7 mouse cellular contexts compared by ENCODE assay signal in the genomic region with DNA sequence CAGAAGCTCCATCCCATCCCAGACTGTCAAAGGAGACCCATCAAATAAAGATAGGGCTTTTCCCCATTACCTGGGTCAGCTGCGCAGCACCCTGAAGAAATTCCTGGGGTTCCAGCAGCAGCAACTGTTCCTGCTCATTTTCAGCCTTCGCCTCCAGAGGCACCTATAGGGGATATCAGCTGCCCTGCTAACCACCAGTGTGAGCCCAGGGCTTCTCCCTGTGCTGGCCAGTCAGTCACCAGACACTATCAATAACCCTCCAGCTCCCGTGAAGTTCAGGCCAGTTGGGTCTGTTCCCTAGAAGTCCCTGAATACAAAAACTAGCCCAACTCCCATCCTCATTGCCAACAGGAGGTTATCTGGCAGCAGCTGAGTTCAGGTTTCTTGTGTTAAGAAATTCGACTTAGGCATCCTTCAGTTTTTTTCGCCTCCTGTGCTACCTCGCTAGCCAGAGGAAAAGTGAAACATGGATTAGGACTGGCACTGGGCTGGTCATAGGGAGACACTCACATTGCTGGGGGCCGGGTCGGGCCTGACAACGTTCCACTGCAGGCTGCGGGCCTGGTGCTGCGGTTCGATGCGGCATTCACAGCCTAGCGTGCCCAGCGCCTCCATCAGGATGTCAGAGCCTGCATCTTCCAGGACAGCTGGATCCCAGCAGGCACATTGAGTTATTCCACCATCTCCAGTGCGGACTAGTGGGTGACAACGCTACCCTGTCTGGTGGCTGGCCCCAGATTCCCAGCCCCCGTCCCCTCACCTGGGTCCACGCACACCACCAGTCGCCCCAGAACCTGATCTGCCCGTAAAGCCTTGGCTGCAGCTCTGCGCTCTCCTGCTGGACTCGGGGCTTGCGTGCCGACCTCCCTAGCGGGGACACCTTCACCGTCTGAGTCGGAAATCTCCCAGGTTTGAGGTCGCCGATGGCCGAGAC. TPM values are rescaled to one million over a fixed set of nuclear protein-coding genes. Genes with fewer than 3 reads are reported as not detected.
A peak's percentile ranks its signal among the peaks of the same experiment; 100 is the strongest.
DNase-seq lines count a peak whose midpoint lies in the region; ATAC-seq and TF ChIP-seq lines count a peak whose summit lies in the region.

No protein-coding gene starts in this region.

- H3K27ac ChIP-seq in brown adipose tissue, adult 24 weeks (replicated peaks; ENCODE audit: low read depth, low read length) = peak overlapping the region; percentile 76
- H3K27ac ChIP-seq in heart, postnatal 0 days (ENCODE audit: low read depth) = peak overlapping the region; percentile 83

- peak overlapping the region; percentile 91 for H3K4me3 ChIP-seq in lung, adult 2 months (replicated peaks; ENCODE audit: extremely low read depth, low read depth, low read length)
- peak overlapping the region; percentile 88 for H3K4me3 ChIP-seq in brown adipose tissue, adult 24 weeks (ENCODE audit: insufficient read depth, low read depth, low read length)
- H3K4me3 ChIP-seq in heart, postnatal 0 days (ENCODE audit: low read depth, low read length) = peak overlapping the region; percentile 71
- peak overlapping the region; percentile 94 for H3K4me3 ChIP-seq in megakaryocyte, embryonic 14.5 days (replicated peaks)

- no peak for TF ChIP-seq EP300 in heart, postnatal 0 days (IDR thresholded peaks at IDR 0.05; ENCODE audit: low read depth)

- no peaks in the 10 kb centered on the region for H3K27me3 ChIP-seq in heart, postnatal 0 days (ENCODE audit: control insufficient read depth, insufficient read depth, low read length)
- no peaks in the 10 kb centered on the region for H3K27me3 ChIP-seq in megakaryocyte, embryonic 14.5 days (replicated peaks)

- no peak for ATAC-seq in heart, postnatal 0 days (ENCODE audit: insufficient read depth, low read depth)

- no peak for DNase-seq in lung, adult 2 months
- no peak for DNase-seq in lung, postnatal 14 days
- DNase-seq in heart, postnatal 0 days (ENCODE audit: low spot score) = no peak
- DNase-seq in frontal cortex, postnatal 36 days (ENCODE audit: low spot score in 2 of 2) = no peak
- DNase-seq in spleen, postnatal 14 days (ENCODE audit: low spot score in 2 of 2) = no peak

- no peak for TF ChIP-seq POLR2A in lung, adult 2 months (IDR thresholded peaks at IDR 0.05; ENCODE audit: borderline replicate concordance, extremely low read depth, low read depth, low read length)

- 10% methylated on average over 31 of the region's 31 CpGs for WGBS in lung, adult 2 months
- WGBS in heart, postnatal 0 days = 9% methylated on average over 31 of the region's 31 CpGs

- H3K9me3 ChIP-seq in heart, postnatal 0 days (replicated peaks; ENCODE audit: control insufficient read depth, low read length) = no peaks in the 10 kb centered on the region
- H3K9me3 ChIP-seq in megakaryocyte, embryonic 14.5 days = no peaks in the 10 kb centered on the region

- H3K36me3 ChIP-seq in heart, postnatal 0 days (replicated peaks; ENCODE audit: control insufficient read depth, insufficient read depth, low read length) = peaks cover 51% of the 10 kb centered on the region
- H3K36me3 ChIP-seq in megakaryocyte, embryonic 14.5 days (replicated peaks; ENCODE audit: low read length) = peaks cover 72% of the 10 kb centered on the region

- peaks cover 16% of the 10 kb centered on the region for H3K4me1 ChIP-seq in lung, adult 2 months (ENCODE audit: control insufficient read depth, insufficient read depth, low read length)
- H3K4me1 ChIP-seq in brown adipose tissue, adult 24 weeks (ENCODE audit: control insufficient read depth, insufficient read depth, insufficient read length, low read length) = peaks cover 6% of the 10 kb centered on the region
- H3K4me1 ChIP-seq in heart, postnatal 0 days (ENCODE audit: control insufficient read depth, insufficient read depth) = peaks cover 20% of the 10 kb centered on the region; the same call in 1 of the 2 replicates
- H3K4me1 ChIP-seq in megakaryocyte, embryonic 14.5 days = peaks cover 77% of the 10 kb centered on the region

- H3K9ac ChIP-seq in heart, postnatal 0 days (replicated peaks; ENCODE audit: low read depth, low read length) = peak overlapping the region; percentile 90

- peak overlapping the region; percentile 97 for H3K4me2 ChIP-seq in heart, postnatal 0 days (ENCODE audit: low read depth, low read length)

- no peak for TF ChIP-seq CTCF in lung, adult 2 months (IDR thresholded peaks at IDR 0.05; ENCODE audit: insufficient read depth, low read length)
- TF ChIP-seq CTCF in heart, postnatal 0 days (IDR thresholded peaks at IDR 0.05; ENCODE audit: low read depth) = no peak

RNA-seq across cellular contexts. Expression of gene Eme2, which starts 0.6 kb away (rescaled TPM):
- polyA plus RNA-seq in lung, adult 2 months (2012; rRNA removed) = 41.1 and 48.0 TPM in 2 replicates
- polyA plus RNA-seq in brown adipose tissue, adult 24 weeks (2012; ENCODE audit: insufficient read depth, insufficient read length, missing spikeins) = 5.9 and 6.6 TPM in 2 replicates
- total RNA-seq in heart, postnatal 0 days (2014; rRNA removed; ENCODE audit: low replicate concordance) = 23.6 and 28.2 TPM in 2 replicates
- 14.8 and 15.5 TPM in 2 replicates for polyA plus RNA-seq in heart, postnatal 0 days (2015; fragmentation: Nextera tagmentation; extraction: Ambion mirVana)
- polyA plus RNA-seq in megakaryocyte, embryonic 14.5 days (2012; ENCODE audit: insufficient read depth, low replicate concordance) = 5.8 and 10.0 TPM in 2 replicates

RNA-seq across cellular contexts. Expression of gene Mrps34, which starts 0.6 kb away (rescaled TPM):
- 100 and 115 TPM in 2 replicates for polyA plus RNA-seq in lung, adult 2 months (2012; rRNA removed)
- 91.7 and 105 TPM in 2 replicates for polyA plus RNA-seq in brown adipose tissue, adult 24 weeks (2012; ENCODE audit: insufficient read depth, insufficient read length, missing spikeins)
- 64.0 and 76.7 TPM in 2 replicates for total RNA-seq in heart, postnatal 0 days (2014; rRNA removed; ENCODE audit: low replicate concordance)
- polyA plus RNA-seq in heart, postnatal 0 days (2015; fragmentation: Nextera tagmentation; extraction: Ambion mirVana) = 135 and 147 TPM in 2 replicates
- polyA plus RNA-seq in megakaryocyte, embryonic 14.5 days (2012; ENCODE audit: insufficient read depth, low replicate concordance) = 75.3 and 168 TPM in 2 replicates

RNA-seq across cellular contexts. Expression of gene Nme3, which starts 2.0 kb away (rescaled TPM):
- polyA plus RNA-seq in lung, adult 2 months (2012; rRNA removed) = 55.8 and 69.4 TPM in 2 replicates
- 26.0 and 28.7 TPM in 2 replicates for polyA plus RNA-seq in brown adipose tissue, adult 24 weeks (2012; ENCODE audit: insufficient read depth, insufficient read length, missing spikeins)
- total RNA-seq in heart, postnatal 0 days (2014; rRNA removed; ENCODE audit: low replicate concordance) = 58.4 and 60.4 TPM in 2 replicates
- 40.8 and 41.1 TPM in 2 replicates for polyA plus RNA-seq in heart, postnatal 0 days (2015; fragmentation: Nextera tagmentation; extraction: Ambion mirVana)
- polyA plus RNA-seq in megakaryocyte, embryonic 14.5 days (2012; ENCODE audit: insufficient read depth, low replicate concordance) = 18.4 TPM in 1 of 2 replicates, not detected in the other

RNA-seq across cellular contexts. Expression of gene Spsb3, which starts 7.9 kb away (rescaled TPM):
- polyA plus RNA-seq in lung, adult 2 months (2012; rRNA removed) = 76.4 and 85.4 TPM in 2 replicates
- 25.6 and 29.9 TPM in 2 replicates for polyA plus RNA-seq in brown adipose tissue, adult 24 weeks (2012; ENCODE audit: insufficient read depth, insufficient read length, missing spikeins)
- total RNA-seq in heart, postnatal 0 days (2014; rRNA removed; ENCODE audit: low replicate concordance) = 53.2 and 74.6 TPM in 2 replicates
- 35.8 and 40.2 TPM in 2 replicates for polyA plus RNA-seq in heart, postnatal 0 days (2015; fragmentation: Nextera tagmentation; extraction: Ambion mirVana)
- 18.7 and 57.4 TPM in 2 replicates for polyA plus RNA-seq in megakaryocyte, embryonic 14.5 days (2012; ENCODE audit: insufficient read depth, low replicate concordance)

RNA-seq across cellular contexts. Expression of gene Nubp2, which starts 8.2 kb away (rescaled TPM):
- polyA plus RNA-seq in lung, adult 2 months (2012; rRNA removed) = 23.6 and 36.7 TPM in 2 replicates
- polyA plus RNA-seq in brown adipose tissue, adult 24 weeks (2012; ENCODE audit: insufficient read depth, insufficient read length, missing spikeins) = 28.7 and 40.4 TPM in 2 replicates
- 36.6 and 44.9 TPM in 2 replicates for total RNA-seq in heart, postnatal 0 days (2014; rRNA removed; ENCODE audit: low replicate concordance)
- 29.8 and 31.3 TPM in 2 replicates for polyA plus RNA-seq in heart, postnatal 0 days (2015; fragmentation: Nextera tagmentation; extraction: Ambion mirVana)
- 58.9 and 67.0 TPM in 2 replicates for polyA plus RNA-seq in megakaryocyte, embryonic 14.5 days (2012; ENCODE audit: insufficient read depth, low replicate concordance)
